Mouse (Mus musculus): Measurements from ENCODE around the gene Abtb2.

The Abtb2 gene

GRCm38 (mm10) chr2:103595028-103595651 is 29.0 kb downstream of the Abtb2 start:
- no peaks in the 10 kb centered on the region; the same call in 1 of the 2 replicates for H3K27me3 ChIP-seq (ENCODE audit: control insufficient read depth, insufficient read depth, low read length, poor library complexity, severe bottlenecking)
- H3K36me3 ChIP-seq (ENCODE audit: control insufficient read depth, insufficient read depth, low read length, poor library complexity, severe bottlenecking), result no peaks in the 10 kb centered on the region
- no peak for DNase-seq (ENCODE audit: low read depth, low spot score)

GRCm38 (mm10) chr2:103599296-103599695 is 33.2 kb downstream of the Abtb2 start:
- DNase-seq (ENCODE audit: low read depth, low spot score), result no peak
- H3K36me3 ChIP-seq (ENCODE audit: control insufficient read depth, insufficient read depth, low read length, poor library complexity, severe bottlenecking), result no peaks in the 10 kb centered on the region
- no peaks in the 10 kb centered on the region for H3K27me3 ChIP-seq (ENCODE audit: control insufficient read depth, insufficient read depth, low read length, poor library complexity, severe bottlenecking)

- DNase-seq (ENCODE audit: low read depth, low spot score), result no peak
- Histone ChIP-seq H3K36me3 (ENCODE audit: control insufficient read depth, insufficient read depth, low read length, poor library complexity, severe bottlenecking) (no peaks in the 10 kb centered on the region), H3K27me3 (ENCODE audit: control insufficient read depth, insufficient read depth, low read length, poor library complexity, severe bottlenecking) (no peaks in the 10 kb centered on the region)
Observed at GRCm38 (mm10) chr2:103600165-103600891, 34.2 kb downstream of the Abtb2 start.

- H3K27me3 ChIP-seq (ENCODE audit: control insufficient read depth, insufficient read depth, low read length, poor library complexity, severe bottlenecking), result no peaks in the 10 kb centered on the region
- DNase-seq (ENCODE audit: low read depth, low spot score), result no peak
- no peaks in the 10 kb centered on the region for H3K36me3 ChIP-seq (ENCODE audit: control insufficient read depth, insufficient read depth, low read length, poor library complexity, severe bottlenecking)
Observed at GRCm38 (mm10) chr2:103601126-103601525, 35.0 kb downstream of the Abtb2 start.

- Histone ChIP-seq H3K27me3 (ENCODE audit: control insufficient read depth, insufficient read depth, low read length, poor library complexity, severe bottlenecking) (no peaks in the 10 kb centered on the region), H3K36me3 (ENCODE audit: control insufficient read depth, insufficient read depth, low read length, poor library complexity, severe bottlenecking) (no peaks in the 10 kb centered on the region)
- DNase-seq (ENCODE audit: low read depth, low spot score), result no peak
Observed at GRCm38 (mm10) chr2:103601531-103601930, 35.4 kb downstream of the Abtb2 start.

- H3K36me3 ChIP-seq (ENCODE audit: control insufficient read depth, insufficient read depth, low read length, poor library complexity, severe bottlenecking), result no peaks in the 10 kb centered on the region
Observed at GRCm38 (mm10) chr2:103603209-103603608, 37.1 kb downstream of the Abtb2 start.

GRCm38 (mm10) chr2:103603869-103604268 is 37.8 kb downstream of the Abtb2 start:
- Histone ChIP-seq H3K27me3 (ENCODE audit: control insufficient read depth, insufficient read depth, low read length, poor library complexity, severe bottlenecking) (no peaks in the 10 kb centered on the region), H3K36me3 (ENCODE audit: control insufficient read depth, insufficient read depth, low read length, poor library complexity, severe bottlenecking) (no peaks in the 10 kb centered on the region)
- no peak for DNase-seq (ENCODE audit: low read depth, low spot score)

More at GRCm38 (mm10) chr2:103603209-103603608, 37.1 kb downstream of the Abtb2 start:
- no peak for DNase-seq (ENCODE audit: low read depth, low spot score)
- H3K27me3 ChIP-seq (ENCODE audit: control insufficient read depth, insufficient read depth, low read length, poor library complexity, severe bottlenecking), result no peaks in the 10 kb centered on the region

GRCm38 (mm10) chr2:103605805-103606498 is 39.8 kb downstream of the Abtb2 start:
- no peaks in the 10 kb centered on the region for H3K36me3 ChIP-seq (ENCODE audit: control insufficient read depth, insufficient read depth, low read length, poor library complexity, severe bottlenecking)
- peak; percentile 28 for DNase-seq (ENCODE audit: low read depth, low spot score)
- no peaks in the 10 kb centered on the region for H3K27me3 ChIP-seq (ENCODE audit: control insufficient read depth, insufficient read depth, low read length, poor library complexity, severe bottlenecking)

GRCm38 (mm10) chr2:103607926-103608325 is 41.8 kb downstream of the Abtb2 start:
- DNase-seq (ENCODE audit: low read depth, low spot score), result no peak

GRCm38 (mm10) chr2:103608947-103609346 is 42.8 kb downstream of the Abtb2 start:
- Histone ChIP-seq H3K27me3 (ENCODE audit: control insufficient read depth, insufficient read depth, low read length, poor library complexity, severe bottlenecking) (no peaks in the 10 kb centered on the region), H3K36me3 (ENCODE audit: control insufficient read depth, insufficient read depth, low read length, poor library complexity, severe bottlenecking) (no peaks in the 10 kb centered on the region)
- no peak for DNase-seq (ENCODE audit: low read depth, low spot score)

More at GRCm38 (mm10) chr2:103607926-103608325, 41.8 kb downstream of the Abtb2 start:
- Histone ChIP-seq H3K36me3 (ENCODE audit: control insufficient read depth, insufficient read depth, low read length, poor library complexity, severe bottlenecking) (no peaks in the 10 kb centered on the region), H3K27me3 (ENCODE audit: control insufficient read depth, insufficient read depth, low read length, poor library complexity, severe bottlenecking) (no peaks in the 10 kb centered on the region)

- no peaks in the 10 kb centered on the region for H3K36me3 ChIP-seq (ENCODE audit: control insufficient read depth, insufficient read depth, low read length, poor library complexity, severe bottlenecking)
- no peak for DNase-seq (ENCODE audit: low read depth, low spot score)
- H3K27me3 ChIP-seq (ENCODE audit: control insufficient read depth, insufficient read depth, low read length, poor library complexity, severe bottlenecking), result no peaks in the 10 kb centered on the region
Observed at GRCm38 (mm10) chr2:103609499-103609898, 43.4 kb downstream of the Abtb2 start.

- H3K27me3 ChIP-seq (ENCODE audit: control insufficient read depth, insufficient read depth, low read length, poor library complexity, severe bottlenecking), result no peaks in the 10 kb centered on the region
- DNase-seq (ENCODE audit: low read depth, low spot score), result no peak
- H3K36me3 ChIP-seq (ENCODE audit: control insufficient read depth, insufficient read depth, low read length, poor library complexity, severe bottlenecking), result no peaks in the 10 kb centered on the region
Observed at GRCm38 (mm10) chr2:103610831-103611535, 44.9 kb downstream of the Abtb2 start.

GRCm38 (mm10) chr2:103613865-103614264 is 47.8 kb downstream of the Abtb2 start:
- H3K27me3 ChIP-seq (ENCODE audit: control insufficient read depth, insufficient read depth, low read length, poor library complexity, severe bottlenecking), result no peaks in the 10 kb centered on the region

GRCm38 (mm10) chr2:103615028-103615427 is 48.9 kb downstream of the Abtb2 start:
- Histone ChIP-seq H3K27me3 (ENCODE audit: control insufficient read depth, insufficient read depth, low read length, poor library complexity, severe bottlenecking) (no peaks in the 10 kb centered on the region), H3K36me3 (ENCODE audit: control insufficient read depth, insufficient read depth, low read length, poor library complexity, severe bottlenecking) (no peaks in the 10 kb centered on the region)
- peak; percentile 36 for DNase-seq (ENCODE audit: low read depth, low spot score)

More at GRCm38 (mm10) chr2:103613865-103614264, 47.8 kb downstream of the Abtb2 start:
- no peaks in the 10 kb centered on the region for H3K36me3 ChIP-seq (ENCODE audit: control insufficient read depth, insufficient read depth, low read length, poor library complexity, severe bottlenecking)
- no peak for DNase-seq (ENCODE audit: low read depth, low spot score)

Measured in splenic B cell, adult 2 months (primary cell).